Mouse (Mus musculus): ENCODE measurements around the gene Foxn1.

GRCm38 (mm10) chr11:78372610-78373009, 13.7 kb downstream of the Foxn1 start:
- TF ChIP-seq POLR2A (IDR thresholded peaks at IDR 0.05; ENCODE audit: extremely low read depth, insufficient read depth, low read length), result no peak
- TF ChIP-seq CTCF (IDR thresholded peaks at IDR 0.05; ENCODE audit: low read depth, low read length), result no peak

Measured in liver, adult 2 months (tissue).